Mouse (Mus musculus) testis, adult 2 months (tissue): Measurements from ENCODE around the gene Gm21987.

ENCODE experiments used
- CTCF ChIP-seq: fragments of 200-500 bp; IDR thresholded peaks from 2 replicates; pipeline ENCODE4 v1.5.1; 2012; ENCODE audit warnings: low read depth, mild to moderate bottlenecking, inconsistent platforms, low read length, moderate library complexity; ENCODE audit not compliant: control insufficient read depth, insufficient read depth, insufficient replicate concordance
- POLR2A ChIP-seq: fragments of 200-500 bp; IDR thresholded peaks from 2 replicates; pipeline ENCODE4 v1.6.1; 2012; ENCODE audit warnings: low read depth, mild to moderate bottlenecking, inconsistent platforms, low read length, moderate library complexity; ENCODE audit not compliant: control insufficient read depth

- TF ChIP-seq CTCF (no peak), POLR2A (no peak)
These were observed 22.5 kb upstream of the Gm21987 start for GRCm38 (mm10) chr16:38324311-38324710.
